Mouse (Mus musculus) MEL (cell line): ENCODE results near the gene Tamm41. TPM values are rescaled to one million over a fixed set of nuclear protein-coding genes. Genes with fewer than 3 reads are reported as not detected.

ENCODE experiments used
- DNase-seq: peaks from one replicate; pipeline ENCODE4 v3.0.0; 2011; ENCODE audit warnings: low read depth, low spot score
- H3K27ac ChIP-seq: 2 replicates; pipeline ENCODE4 v1.5.1; 2012; ENCODE audit warnings: low read depth, mild to moderate bottlenecking, control low read depth, low read length, moderate library complexity; ENCODE audit not compliant: control insufficient read depth
- H3K27me3 ChIP-seq, 2 experiments: fragments of 150-350 bp in 1 of 2; sonication (generic) in 1 of 2; 2 replicates each; pipeline ENCODE4 v1.6.1; 2012; ENCODE audit warnings: low read length in 2 of 2, mild to moderate bottlenecking in 2 of 2, improper control_type of control experiment in 1 of 2, moderate library complexity in 1 of 2; ENCODE audit not compliant: insufficient read depth in 2 of 2, control insufficient read depth in 1 of 2
- H3K36me3 ChIP-seq, 2 experiments: 2 replicates each; pipeline ENCODE4 v1.6.1; 2012 to 2014; ENCODE audit warnings: low read length in 2 of 2, improper control_type of control experiment in 1 of 2, inconsistent platforms in 1 of 2, mild to moderate bottlenecking in 1 of 2; ENCODE audit not compliant: insufficient read depth in 2 of 2, control insufficient read depth in 1 of 2
- H3K4me1 ChIP-seq, 2 experiments: fragments of 150-350 bp in 1 of 2; sonication (generic) in 1 of 2; 2 replicates each; pipeline ENCODE4 v1.6.1; 2012; ENCODE audit warnings: low read length in 2 of 2, improper control_type of control experiment in 1 of 2, mild to moderate bottlenecking in 1 of 2; ENCODE audit not compliant: insufficient read depth in 2 of 2, control insufficient read depth in 1 of 2
- H3K4me3 ChIP-seq, 2 experiments: fragments of 150-350 bp in 1 of 2; sonication (generic) in 1 of 2; 2 replicates each; pipeline ENCODE4 v1.5.1; 2012; ENCODE audit warnings: low read depth in 2 of 2, low read length in 2 of 2, mild to moderate bottlenecking in 2 of 2, moderate library complexity in 2 of 2, control low read depth in 1 of 2, improper control_type of control experiment in 1 of 2; ENCODE audit not compliant: control insufficient read depth in 1 of 2, insufficient read depth in 1 of 2
- H3K79me2 ChIP-seq: 2 replicates; pipeline ENCODE4 v1.6.1; 2012; ENCODE audit warnings: mild to moderate bottlenecking, low read length, moderate library complexity; ENCODE audit not compliant: control insufficient read depth, poor library complexity, insufficient read depth
- H3K9ac ChIP-seq: 2 replicates; pipeline ENCODE4 v1.6.1; 2012; ENCODE audit warnings: low read depth, mild to moderate bottlenecking, control low read depth, low read length, moderate library complexity; ENCODE audit not compliant: control insufficient read depth, poor library complexity, severe bottlenecking
- H3K9me3 ChIP-seq: fragments of 150-350 bp; sonication (generic); replicated peaks from 2 replicates; pipeline ENCODE4 v1.6.1; 2012; ENCODE audit warnings: mild to moderate bottlenecking, low read length, improper control_type of control experiment, moderate library complexity; ENCODE audit not compliant: insufficient read depth
- BHLHE40 ChIP-seq: IDR thresholded peaks from 2 replicates; pipeline ENCODE4 v1.6.1; 2012; ENCODE audit warnings: low read depth, mild to moderate bottlenecking, inconsistent platforms, low read length, improper control_type of control experiment, borderline replicate concordance
- CHD1 ChIP-seq: IDR thresholded peaks from 2 replicates; pipeline ENCODE4 v1.6.1; 2012; ENCODE audit warnings: low read depth, mild to moderate bottlenecking, inconsistent platforms, low read length, improper control_type of control experiment
- CHD2 ChIP-seq: IDR thresholded peaks from 2 replicates; pipeline ENCODE4 v1.6.1; 2011; ENCODE audit warnings: low read length, improper control_type of control experiment
- CTCF ChIP-seq, 3 experiments: IDR thresholded peaks in 2 of 3; conservative IDR thresholded peaks in 1 of 3; 2 replicates each; pipeline ENCODE4 v1.5.1; 2011 to 2012; ENCODE audit warnings: low read length in 3 of 3, low read depth in 2 of 3, mild to moderate bottlenecking in 2 of 3, improper control_type of control experiment in 1 of 3, inconsistent platforms in 1 of 3, mixed read lengths in 1 of 3, moderate library complexity in 1 of 3; ENCODE audit not compliant: control insufficient read depth in 1 of 3, insufficient read depth in 1 of 3, poor library complexity in 1 of 3, severe bottlenecking in 1 of 3
- E2F4 ChIP-seq: IDR thresholded peaks from 2 replicates; pipeline ENCODE4 v1.6.1; 2011; ENCODE audit warnings: low read depth, low read length, improper control_type of control experiment, borderline replicate concordance
- ELF1 ChIP-seq: IDR thresholded peaks from 2 replicates; pipeline ENCODE4 v1.6.1; 2014; ENCODE audit warnings: low read depth, mild to moderate bottlenecking, inconsistent platforms, low read length, improper control_type of control experiment, moderate library complexity
- EP300 ChIP-seq, 2 experiments: IDR thresholded peaks; 2 replicates each; pipeline ENCODE4 v1.6.1; 2011; ENCODE audit warnings: improper control_type of control experiment in 2 of 2, low read length in 2 of 2, low read depth in 1 of 2, mild to moderate bottlenecking in 1 of 2
- ETS1 ChIP-seq: IDR thresholded peaks from 2 replicates; pipeline ENCODE4 v1.6.1; 2012; ENCODE audit warnings: low read depth, mild to moderate bottlenecking, inconsistent platforms, low read length, improper control_type of control experiment, moderate library complexity
- GATA1 ChIP-seq: IDR thresholded peaks from 2 replicates; pipeline ENCODE4 v1.6.1; 2011; ENCODE audit warnings: low read depth, low read length, improper control_type of control experiment
- HCFC1 ChIP-seq: IDR thresholded peaks from 2 replicates; pipeline ENCODE4 v1.6.1; 2012; ENCODE audit warnings: low read depth, mild to moderate bottlenecking, inconsistent platforms, low read length, improper control_type of control experiment, moderate library complexity
- KAT2A ChIP-seq: conservative IDR thresholded peaks from 2 replicates; pipeline ENCODE4 v1.6.1; 2012; ENCODE audit warnings: low read depth, low read length, improper control_type of control experiment, inconsistent platforms
- MAFK ChIP-seq: IDR thresholded peaks from 2 replicates; pipeline ENCODE4 v1.6.1; 2011; ENCODE audit warnings: low read depth, mild to moderate bottlenecking, low read length, improper control_type of control experiment, borderline replicate concordance
- MAX ChIP-seq: IDR thresholded peaks from 2 replicates; pipeline ENCODE4 v1.6.1; 2011; ENCODE audit warnings: low read length, improper control_type of control experiment
- MAZ ChIP-seq: IDR thresholded peaks from 2 replicates; pipeline ENCODE4 v1.6.1; 2012; ENCODE audit warnings: low read depth, mild to moderate bottlenecking, inconsistent platforms, low read length, improper control_type of control experiment
- MEF2A ChIP-seq: IDR thresholded peaks from 2 replicates; pipeline ENCODE4 v1.6.1; 2014; ENCODE audit warnings: low read depth, mild to moderate bottlenecking, inconsistent platforms, low read length, improper control_type of control experiment; ENCODE audit not compliant: poor library complexity, insufficient replicate concordance, severe bottlenecking; ENCODE audit errors: extremely low read depth
- MXI1 ChIP-seq: IDR thresholded peaks from 2 replicates; pipeline ENCODE4 v1.6.1; 2011; ENCODE audit warnings: mild to moderate bottlenecking, low read depth, low read length, improper control_type of control experiment
- MYB ChIP-seq: IDR thresholded peaks from 2 replicates; pipeline ENCODE4 v1.6.1; 2011; ENCODE audit warnings: mild to moderate bottlenecking, low read depth, low read length, improper control_type of control experiment
- MYC ChIP-seq: IDR thresholded peaks from 2 replicates; pipeline ENCODE4 v1.6.1; 2011; ENCODE audit warnings: low read depth, mild to moderate bottlenecking, low read length, improper control_type of control experiment, moderate library complexity
- NELFE ChIP-seq: IDR thresholded peaks from 2 replicates; pipeline ENCODE4 v1.6.1; 2011; ENCODE audit warnings: low read depth, low read length, improper control_type of control experiment
- NRF1 ChIP-seq: IDR thresholded peaks from 2 replicates; pipeline ENCODE4 v1.6.1; 2014; ENCODE audit warnings: low read depth, mild to moderate bottlenecking, inconsistent platforms, low read length, improper control_type of control experiment, moderate library complexity; ENCODE audit not compliant: poor library complexity, insufficient read depth, severe bottlenecking
- POLR2A ChIP-seq, 2 experiments: IDR thresholded peaks; 2 replicates each; pipeline ENCODE4 v1.6.1; 2011 to 2012; ENCODE audit warnings: low read length in 2 of 2, mild to moderate bottlenecking in 2 of 2, control low read depth in 1 of 2, improper control_type of control experiment in 1 of 2, low read depth in 1 of 2, moderate library complexity in 1 of 2; ENCODE audit not compliant: control insufficient read depth in 1 of 2, insufficient read depth in 1 of 2, poor library complexity in 1 of 2
- POLR2AphosphoS2 ChIP-seq: IDR thresholded peaks from 2 replicates; pipeline ENCODE4 v1.6.1; 2011; ENCODE audit warnings: low read length, improper control_type of control experiment
- POLR2AphosphoS5 ChIP-seq: IDR thresholded peaks from 2 replicates; pipeline ENCODE4 v1.6.1; 2012; ENCODE audit warnings: low read depth, borderline replicate concordance, mild to moderate bottlenecking, inconsistent platforms, low read length, moderate library complexity, mixed read lengths
- RAD21 ChIP-seq: IDR thresholded peaks from 2 replicates; pipeline ENCODE4 v1.6.1; 2011; ENCODE audit warnings: mild to moderate bottlenecking, low read depth, low read length, improper control_type of control experiment
- RCOR1 ChIP-seq: IDR thresholded peaks from 2 replicates; pipeline ENCODE4 v1.6.1; 2012; ENCODE audit warnings: low read depth, mild to moderate bottlenecking, inconsistent platforms, low read length, improper control_type of control experiment
- SIN3A ChIP-seq: IDR thresholded peaks from 2 replicates; pipeline ENCODE4 v1.6.1; 2012; ENCODE audit warnings: low read length, improper control_type of control experiment, inconsistent platforms
- SMC3 ChIP-seq: IDR thresholded peaks from 2 replicates; pipeline ENCODE4 v1.6.1; 2011; ENCODE audit warnings: low read depth, low read length, improper control_type of control experiment
- TAL1 ChIP-seq: IDR thresholded peaks from 2 replicates; pipeline ENCODE4 v1.6.1; 2012; ENCODE audit warnings: mild to moderate bottlenecking, inconsistent platforms, low read length, moderate library complexity, mixed read lengths
- TBP ChIP-seq: IDR thresholded peaks from 2 replicates; pipeline ENCODE4 v1.8.0; 2011; ENCODE audit warnings: low read depth, low read length, improper control_type of control experiment
- TCF12 ChIP-seq: IDR thresholded peaks from 2 replicates; pipeline ENCODE4 v1.6.1; 2014; ENCODE audit warnings: low read depth, mild to moderate bottlenecking, inconsistent platforms, low read length, improper control_type of control experiment, moderate library complexity
- USF1 ChIP-seq: IDR thresholded peaks from 2 replicates; pipeline ENCODE4 v1.6.1; 2014; ENCODE audit warnings: low read depth, mild to moderate bottlenecking, inconsistent platforms, low read length, improper control_type of control experiment, moderate library complexity
- USF2 ChIP-seq, 2 experiments: IDR thresholded peaks; 2 replicates each; pipeline ENCODE4 v1.6.1; 2011 to 2012; ENCODE audit warnings: improper control_type of control experiment in 2 of 2, low read length in 2 of 2, borderline replicate concordance in 1 of 2, inconsistent platforms in 1 of 2, low read depth in 1 of 2, mild to moderate bottlenecking in 1 of 2; ENCODE audit not compliant: insufficient read depth in 1 of 2
- ZKSCAN1 ChIP-seq: IDR thresholded peaks from 2 replicates; pipeline ENCODE4 v1.6.1; 2012; ENCODE audit warnings: low read depth, mild to moderate bottlenecking, inconsistent platforms, low read length, improper control_type of control experiment, moderate library complexity
- ZMIZ1 ChIP-seq: IDR thresholded peaks from 2 replicates; pipeline ENCODE4 v1.6.1; 2012; ENCODE audit warnings: low read depth, mild to moderate bottlenecking, inconsistent platforms, low read length, improper control_type of control experiment, moderate library complexity
- polyA plus RNA-seq, 2 experiments: library from polyadenylated mRNA; stranded (reverse) in 1 of 2; unstranded in 1 of 2; fragments of >175 nt in 1 of 2; fragments of >200 nt in 1 of 2; gene quantifications; 2 replicates each; pipeline versions ENCODE4 v1.2.1 to v1.2.4; 2012; ENCODE audit warnings: low replicate concordance in 2 of 2, low read depth in 1 of 2; ENCODE audit not compliant: insufficient read length in 2 of 2, insufficient read depth in 1 of 2, missing spikeins in 1 of 2
- total RNA-seq: library from RNA; depleted of rRNA; stranded (reverse); fragments of 300-350 nt; gene quantifications from 2 replicates; pipeline ENCODE4 v1.2.3, GENCODE M21; 2012; rRNA removed

Gene Tamm41
- total RNA-seq (63.5 and 80.5 TPM in 2 replicates), polyA plus RNA-seq (10 to 100 TPM in 1 of 2 experiments, not detected in 1; 87.4 TPM)

DNA sequence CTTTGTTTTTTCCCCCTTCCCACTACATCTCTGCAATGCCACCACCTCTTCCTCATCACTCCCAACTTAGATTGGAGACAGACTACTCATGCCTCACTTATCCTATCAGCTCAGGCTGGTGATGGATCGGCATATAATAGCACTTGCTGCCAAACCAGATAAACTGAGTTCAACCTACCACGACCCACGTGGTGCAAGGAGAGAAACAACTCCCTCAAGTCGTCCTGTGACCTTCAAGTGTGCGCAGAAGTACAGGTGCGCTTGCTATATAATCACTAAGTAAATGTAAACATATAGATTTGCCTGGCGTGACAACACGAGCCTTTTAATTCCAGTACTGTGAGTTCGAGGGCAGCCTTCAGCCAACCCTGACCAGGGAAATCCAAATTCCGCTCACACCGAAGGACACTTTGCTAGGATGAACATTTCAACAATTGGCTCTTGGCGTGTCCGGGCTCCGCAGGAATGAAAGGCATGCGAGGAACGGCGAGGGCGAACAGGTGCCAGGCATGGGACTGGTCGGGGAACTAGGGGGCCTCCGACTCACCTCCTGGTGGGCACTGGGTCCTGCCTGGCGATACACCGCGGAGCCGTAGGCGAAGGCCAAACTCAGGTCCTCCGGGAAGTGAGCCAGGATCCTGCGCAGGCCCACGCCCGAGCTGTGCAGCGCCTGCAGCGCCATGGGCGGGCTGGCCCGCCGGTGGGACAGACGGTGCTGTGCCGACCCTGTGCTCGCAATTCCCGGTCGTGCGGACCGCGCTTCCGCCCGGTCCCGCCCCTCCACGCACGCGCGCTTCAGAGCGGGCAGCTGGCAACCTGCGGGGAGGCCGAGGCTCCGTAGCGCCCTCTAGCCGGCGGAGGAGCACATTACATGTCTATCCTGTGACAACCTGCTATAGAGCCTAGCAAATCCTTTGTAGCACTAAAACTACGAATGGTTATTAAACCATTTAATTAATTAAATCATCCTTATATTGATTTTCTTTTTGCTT lies at the start of gene Tamm41:
Gene Tamm41 (minus strand): TSS at position 774 of the 992 bp plus-strand sequence.
- peaks cover 0 to 2% of the 10 kb centered on the region in 2 experiments; a peak in 1 of 4 replicates for H3K27me3 ChIP-seq
- peak; percentile 41; the same call in 1 of the 2 replicates for TF ChIP-seq TBP
- TF ChIP-seq ZMIZ1: no peak; the same call in 1 of the 2 replicates
- no peak for TF ChIP-seq ZKSCAN1
- no peak for TF ChIP-seq CHD2
- peak; percentile 59; the same call in 1 of the 2 replicates for TF ChIP-seq KAT2A
- peak; percentile 85 for TF ChIP-seq ELF1
- no peak for TF ChIP-seq MYB
- no peak for TF ChIP-seq MEF2A
- TF ChIP-seq USF2 (IDR thresholded peaks at IDR 0.05; ENCODE audit: borderline replicate concordance in 1 of 2, insufficient read depth in 1 of 2, low read depth in 1 of 2, low read length in 2 of 2): 0 out of 4 replicates have a peak, but pooled peaks of 1 of the 2 experiments have one; percentile 42
- peak; percentile 84 for TF ChIP-seq SIN3A
- peak; percentile 91 for TF ChIP-seq MAX
- TF ChIP-seq MXI1: peak; percentile 88
- TF ChIP-seq POLR2AphosphoS5: no peak
- TF ChIP-seq ETS1: peak; percentile 39; the same call in 1 of the 2 replicates
- TF ChIP-seq HCFC1: peak; percentile 88
- peak; percentile 82 for TF ChIP-seq NELFE
- peak; percentile 81 for TF ChIP-seq MYC
- peak; percentile 77 for TF ChIP-seq NRF1
- peak; percentile 59 for TF ChIP-seq MAZ
- peak; percentile 69; the same call in 1 of the 2 replicates for TF ChIP-seq POLR2AphosphoS2
- TF ChIP-seq EP300 (IDR thresholded peaks at IDR 0.05; ENCODE audit: low read depth in 1 of 2, low read length in 2 of 2): no peak
- peak; percentile 78 to 95 (median 93) for TF ChIP-seq CTCF (IDR thresholded peaks at IDR 0.05 in 2 of 3, conservative IDR thresholded peaks at IDR 0.05 in 1 of 3; ENCODE audit: control insufficient read depth in 1 of 3, insufficient read depth in 1 of 3, low read depth in 2 of 3, low read length in 3 of 3, poor library complexity in 1 of 3, severe bottlenecking in 1 of 3)
- TF ChIP-seq TCF12: peak; percentile 63
- TF ChIP-seq USF1: peak; percentile 84
- no peak for TF ChIP-seq RAD21
- no peak for TF ChIP-seq TAL1
- peak; percentile 36 for TF ChIP-seq GATA1
- TF ChIP-seq BHLHE40: no peak
- no peak for TF ChIP-seq CHD1
- TF ChIP-seq RCOR1: no peak
- no peak for TF ChIP-seq MAFK
- TF ChIP-seq POLR2A (IDR thresholded peaks at IDR 0.05; ENCODE audit: control insufficient read depth in 1 of 2, insufficient read depth in 1 of 2, low read depth in 1 of 2, low read length in 2 of 2, poor library complexity in 1 of 2): peak; percentile 71 to 86; a peak in 3 of 4 replicates
- TF ChIP-seq SMC3: peak; percentile 49
- 0 out of 2 replicates have a peak, but pooled peaks have one; percentile 57 for TF ChIP-seq E2F4

More for the DNA sequence above, at the start of gene Tamm41:
- peak within 1 kb of the TSS; percentile 81 to 84 for H3K4me3 ChIP-seq
- peak within 1 kb of the TSS; percentile 90 for H3K9ac ChIP-seq
- H3K79me2 ChIP-seq: peaks cover 19% of the 10 kb centered on the region
- H3K36me3 ChIP-seq: peaks cover 6 to 8% of the 10 kb centered on the region in 2 experiments; a peak in 3 of 4 replicates
- H3K9me3 ChIP-seq: no peaks in the 10 kb centered on the region
- DNase-seq: peak; percentile 93
- peaks cover 0 to 5% of the 10 kb centered on the region in 2 experiments; a peak in 1 of 4 replicates for H3K4me1 ChIP-seq
- H3K27ac ChIP-seq: no peak within 1 kb of the TSS
